Mouse (Mus musculus) hindbrain, embryonic 14.5 days (tissue): ENCODE results near the gene Tmem270. TPM values are rescaled to one million over a fixed set of nuclear protein-coding genes. Genes with fewer than 3 reads are reported as not detected.
"Not testable (repeated sequence)": the region's sequence is repeated elsewhere in the genome, so short reads cannot be mapped to it uniquely, and the experiment has no call there.

Experiments used
- ATAC-seq: fragments of 200-750 bp; cut with Nextera tagmentation; 2 replicates; pipeline ENCODE4 v1.8.0; 2017; ENCODE audit warnings: moderate number of reproducible peaks, mild to moderate bottlenecking, moderate TSS enrichment, moderate library complexity; ENCODE audit not compliant: low FRiP score
- DNase-seq: peaks from one replicate; pipeline ENCODE4 v3.0.0-alpha.2; 2015; ENCODE audit warnings: low spot score
- H3K27ac ChIP-seq: fragments of 300-500 bp; sonication (generic); 2 replicates; pipeline ENCODE4 v1.5.1; 2014; ENCODE audit warnings: mild to moderate bottlenecking, moderate library complexity
- H3K27me3 ChIP-seq: fragments of 300-500 bp; sonication (generic); 2 replicates; pipeline ENCODE4 v1.6.1; 2014; ENCODE audit warnings: mild to moderate bottlenecking, low read length, mixed read lengths; ENCODE audit not compliant: control insufficient read depth, insufficient read depth
- H3K36me3 ChIP-seq: fragments of 300-500 bp; sonication (generic); replicated peaks from 2 replicates; pipeline ENCODE4 v1.6.1; 2014; ENCODE audit not compliant: control insufficient read depth, insufficient read depth
- H3K4me1 ChIP-seq: fragments of 300-500 bp; sonication (generic); replicated peaks from 2 replicates; pipeline ENCODE4 v1.6.1; 2014; ENCODE audit warnings: antibody characterized with exemption, low read length, mixed read lengths; ENCODE audit not compliant: control insufficient read depth, insufficient read depth
- H3K4me2 ChIP-seq: fragments of 300-500 bp; sonication (generic); replicated peaks from 2 replicates; pipeline ENCODE4 v1.6.1; 2014; ENCODE audit warnings: mild to moderate bottlenecking, moderate library complexity
- H3K4me3 ChIP-seq: fragments of 300-500 bp; sonication (generic); replicated peaks from 2 replicates; pipeline ENCODE4 v1.5.1; 2014; ENCODE audit warnings: mild to moderate bottlenecking, low read length
- H3K9ac ChIP-seq: fragments of 300-500 bp; sonication (generic); 2 replicates; pipeline ENCODE4 v1.6.1; 2014
- H3K9me3 ChIP-seq: fragments of 300-500 bp; sonication (generic); 2 replicates; pipeline ENCODE4 v1.6.1; 2016; ENCODE audit warnings: low read length; ENCODE audit not compliant: control insufficient read depth
- WGBS: fragments of 180-500 bp; shearing (Covaris S2); extraction: QIAGEN DNeasy Blood & Tissue Kit; methylation state at CpG from one replicate; pipeline ENCODE4 v1.1.7; 2014; 5-methylcytosine and 5-hydroxymethylcytosine counted together
- polyA plus RNA-seq: library from polyadenylated mRNA; unstranded; fragments of >200 nt; fragmentation: Nextera tagmentation; extraction: Ambion mirVana; gene quantifications from 2 replicates; pipeline ENCODE4 v1.2.1, GENCODE M21; 2014

Tmem270 gene
- polyA plus RNA-seq, 1 experiment from 2014 or later = not detected

GRCm38 (mm10) chr5:134944179-134944578, 37.6 kb upstream of the Tmem270 start:
- Histone ChIP-seq H3K9me3 (no peaks in the 10 kb centered on the region), H3K4me1 (no peaks in the 10 kb centered on the region), H3K27ac (no peak overlapping the region), H3K9ac (no peak overlapping the region), H3K27me3 (peaks cover 25% of the 10 kb centered on the region), H3K36me3 (no peaks in the 10 kb centered on the region), H3K4me3 (no peak overlapping the region), H3K4me2 (no peak overlapping the region)
- ATAC-seq = no peak
- 84% methylated on average over 5 of the region's 5 CpGs for WGBS
- no peak for DNase-seq

DNA sequence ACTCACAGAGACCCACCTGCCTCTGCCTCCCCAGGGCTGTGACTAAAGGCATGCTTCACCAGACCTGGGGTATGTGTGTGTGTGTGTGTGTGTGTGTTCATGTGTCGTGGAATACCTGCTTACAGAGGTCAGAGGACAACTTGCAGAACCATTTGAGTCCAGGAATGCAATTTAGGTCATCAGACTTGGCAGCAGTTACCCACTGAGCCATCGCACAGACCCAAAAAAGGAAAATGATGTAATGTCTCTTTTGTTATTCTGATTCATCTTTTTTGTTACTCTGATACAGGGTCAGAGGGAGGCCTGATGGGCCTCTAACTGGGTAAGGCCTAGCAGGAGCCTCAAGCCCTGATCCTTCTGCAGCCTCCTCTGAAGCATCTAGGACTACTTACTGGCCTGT, 36.2 kb upstream of the Tmem270 start:
- no peaks in the 10 kb centered on the region for H3K4me1 ChIP-seq
- no peak overlapping the region for H3K27ac ChIP-seq
- ATAC-seq (no peak), DNase-seq (no peak)
- no peak overlapping the region for H3K4me2 ChIP-seq
- H3K9ac ChIP-seq = no peak overlapping the region
- H3K36me3 ChIP-seq = no peaks in the 10 kb centered on the region
- peaks cover 25% of the 10 kb centered on the region for H3K27me3 ChIP-seq
- H3K4me3 ChIP-seq = no peak overlapping the region
- 71% methylated on average over 2 of the region's 2 CpGs for WGBS
- no peaks in the 10 kb centered on the region for H3K9me3 ChIP-seq

DNA sequence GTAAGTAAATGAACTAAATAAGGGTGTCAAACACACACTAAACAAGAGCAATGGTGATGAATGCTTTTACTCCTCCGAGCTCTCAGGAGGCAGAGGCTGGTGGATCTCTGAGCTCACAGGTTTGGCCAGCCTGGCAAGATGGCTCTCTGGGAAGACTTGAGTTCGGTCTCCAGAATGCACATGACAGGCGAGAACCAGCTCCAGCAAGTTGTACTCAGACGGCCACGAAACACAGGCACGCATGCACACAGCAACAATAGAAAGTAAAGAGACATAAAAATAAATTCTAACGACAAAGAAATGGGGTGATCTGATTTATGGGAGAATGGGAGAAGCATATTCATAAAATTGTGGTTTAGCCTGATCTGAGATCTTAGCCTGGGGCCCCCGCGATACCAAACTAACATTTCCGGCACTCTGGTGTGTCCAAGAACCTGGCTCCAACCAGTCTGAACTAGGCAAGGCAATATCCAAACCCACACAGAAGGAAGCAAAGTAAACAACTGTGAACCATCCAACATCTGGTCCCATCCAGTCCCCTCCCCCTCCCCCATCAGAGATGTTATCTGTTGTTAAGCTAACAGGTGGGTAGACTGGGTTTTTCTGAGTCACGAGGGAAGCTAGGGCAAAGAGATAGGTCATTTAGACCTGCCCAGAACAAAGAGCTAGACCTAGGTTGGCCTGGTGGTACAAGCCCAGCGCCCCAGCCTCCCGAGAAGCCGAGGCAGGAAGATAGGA, 35.1 kb upstream of the Tmem270 start:
- DNase-seq = no peak
- H3K27me3 ChIP-seq = peaks cover 17% of the 10 kb centered on the region
- ATAC-seq = no peak
- H3K9me3 ChIP-seq = no peaks in the 10 kb centered on the region
- WGBS = 88% methylated on average over 14 of the region's 14 CpGs
- no peak overlapping the region for H3K4me3 ChIP-seq
- no peak overlapping the region for H3K4me2 ChIP-seq
- H3K9ac ChIP-seq = no peak overlapping the region
- no peak overlapping the region for H3K27ac ChIP-seq
- no peaks in the 10 kb centered on the region for H3K4me1 ChIP-seq
- no peaks in the 10 kb centered on the region for H3K36me3 ChIP-seq

DNA sequence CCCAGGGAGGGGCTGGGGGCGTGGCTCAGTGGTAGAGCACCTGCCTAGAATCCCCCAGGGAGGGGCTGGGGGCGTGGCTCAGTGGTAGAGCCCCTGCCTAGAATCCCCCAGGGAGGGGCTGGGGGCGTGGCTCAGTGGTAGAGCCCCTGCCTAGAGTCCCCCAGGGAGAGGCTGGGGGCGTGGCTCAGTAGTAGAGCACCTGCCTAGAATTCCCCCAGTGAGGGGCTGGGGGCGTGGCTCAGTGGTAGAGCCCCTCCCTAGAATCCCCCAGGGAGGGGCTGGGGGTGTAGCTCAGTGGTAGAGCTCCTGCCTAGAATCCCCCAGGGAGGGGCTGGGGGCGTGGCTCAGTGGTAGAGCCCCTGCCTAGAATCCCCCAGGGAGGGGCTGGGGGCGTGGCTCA, 33.0 kb upstream of the Tmem270 start:
- not testable (repeated sequence) for DNase-seq, H3K9ac ChIP-seq, H3K4me1 ChIP-seq, ATAC-seq, H3K4me3 ChIP-seq, H3K9me3 ChIP-seq, H3K27me3 ChIP-seq, H3K4me2 ChIP-seq, H3K27ac ChIP-seq, H3K36me3 ChIP-seq
- 92% methylated on average over 2 of the region's 7 CpGs for WGBS

DNA sequence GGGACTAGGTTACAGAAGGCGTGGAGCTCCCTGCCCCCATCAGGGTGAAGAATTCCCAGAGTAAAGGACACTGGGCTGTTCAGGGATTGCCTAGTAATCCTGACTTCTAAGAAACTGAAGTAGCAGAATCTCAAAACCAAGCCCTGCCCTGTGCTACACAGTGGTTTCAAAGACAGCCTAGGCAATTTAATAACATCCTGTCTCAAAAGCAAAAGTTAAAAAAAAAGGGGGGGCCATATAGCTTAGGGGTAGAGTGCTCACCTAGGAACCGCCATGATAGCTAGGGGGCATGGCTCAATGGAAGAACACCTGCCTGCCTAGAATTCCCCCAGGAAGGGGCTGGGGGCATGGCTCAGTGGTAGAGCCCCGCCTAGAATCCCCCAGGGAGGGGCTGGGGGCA, 32.5 kb upstream of the Tmem270 start:
- WGBS = 86% methylated on average over 3 of the region's 3 CpGs
- Histone ChIP-seq H3K27me3 (no peaks in the 10 kb centered on the region), H3K27ac (no peak overlapping the region), H3K9ac (no peak overlapping the region), H3K4me2 (no peak overlapping the region), H3K36me3 (no peaks in the 10 kb centered on the region), H3K4me3 (no peak overlapping the region), H3K4me1 (no peaks in the 10 kb centered on the region), H3K9me3 (no peaks in the 10 kb centered on the region)
- DNase-seq (no peak), ATAC-seq (no peak)

DNA sequence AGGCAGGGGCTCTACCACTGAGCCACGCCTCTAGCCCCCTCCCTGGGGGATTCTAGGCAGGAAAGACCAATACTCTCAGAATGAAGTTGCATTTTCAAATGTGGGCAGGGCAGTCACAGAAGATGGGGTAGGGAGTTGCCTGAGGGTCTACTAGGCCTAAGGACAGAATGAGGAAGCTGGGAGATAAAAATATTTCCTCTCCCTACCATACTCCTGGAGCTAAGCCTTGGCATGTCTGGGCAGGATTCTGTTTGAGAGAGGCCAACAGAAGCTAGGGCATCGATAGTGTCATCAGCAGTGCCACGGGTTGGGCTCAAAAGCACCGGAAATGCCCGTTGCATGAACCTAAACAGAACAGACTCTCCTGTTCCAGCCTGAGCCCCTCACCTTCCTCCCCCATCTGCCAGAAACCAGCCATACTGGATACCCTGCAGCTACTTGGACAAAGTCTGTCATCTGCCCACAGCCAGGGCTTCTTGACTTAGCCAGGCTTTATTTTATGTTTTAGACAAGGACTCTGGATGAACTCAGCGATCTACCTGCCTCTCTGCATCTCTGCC, 30.2 kb upstream of the Tmem270 start:
- H3K27me3 ChIP-seq = no peaks in the 10 kb centered on the region
- WGBS = 94% methylated on average over 6 of the region's 6 CpGs
- H3K36me3 ChIP-seq = no peaks in the 10 kb centered on the region
- no peaks in the 10 kb centered on the region for H3K9me3 ChIP-seq
- ATAC-seq (no peak), DNase-seq (no peak)
- no peak overlapping the region for H3K27ac ChIP-seq
- H3K4me3 ChIP-seq = no peak overlapping the region
- no peak overlapping the region for H3K4me2 ChIP-seq
- no peaks in the 10 kb centered on the region for H3K4me1 ChIP-seq
- no peak overlapping the region for H3K9ac ChIP-seq

GRCm38 (mm10) chr5:134936051-134936450, 29.5 kb upstream of the Tmem270 start:
- DNase-seq (no peak), ATAC-seq (no peak)
- H3K4me1 ChIP-seq = no peaks in the 10 kb centered on the region
- H3K27ac ChIP-seq = no peak overlapping the region
- no peak overlapping the region for H3K9ac ChIP-seq
- WGBS = 96% methylated on average over 6 of the region's 6 CpGs
- H3K9me3 ChIP-seq = no peaks in the 10 kb centered on the region
- H3K27me3 ChIP-seq = no peaks in the 10 kb centered on the region
- H3K4me2 ChIP-seq = no peak overlapping the region
- H3K4me3 ChIP-seq = no peak overlapping the region
- H3K36me3 ChIP-seq = no peaks in the 10 kb centered on the region

GRCm38 (mm10) chr5:134934666-134935065, 28.1 kb upstream of the Tmem270 start:
- H3K36me3 ChIP-seq = no peaks in the 10 kb centered on the region
- no peak for DNase-seq
- H3K27me3 ChIP-seq = no peaks in the 10 kb centered on the region
- no peaks in the 10 kb centered on the region for H3K4me1 ChIP-seq
- ATAC-seq = no peak
- WGBS = 88% methylated on average over 3 of the region's 3 CpGs
- no peak overlapping the region for H3K9ac ChIP-seq
- no peak overlapping the region for H3K4me3 ChIP-seq
- no peak overlapping the region for H3K27ac ChIP-seq
- H3K4me2 ChIP-seq = no peak overlapping the region
- H3K9me3 ChIP-seq = no peaks in the 10 kb centered on the region

GRCm38 (mm10) chr5:134933686-134934085, 27.2 kb upstream of the Tmem270 start:
- not testable (repeated sequence) for H3K4me2 ChIP-seq, H3K9ac ChIP-seq, ATAC-seq, H3K36me3 ChIP-seq, DNase-seq, H3K9me3 ChIP-seq, H3K27me3 ChIP-seq, H3K27ac ChIP-seq, H3K4me3 ChIP-seq, H3K4me1 ChIP-seq
- WGBS = 91% methylated on average over 5 of the region's 5 CpGs
